Mouse (Mus musculus) adipocyte (in vitro differentiated cells): ENCODE results near the gene Ntn1.

Experiments used
- DNase-seq: peaks from one replicate; pipeline ENCODE4 v3.0.0-alpha.2; 2016; ENCODE audit warnings: low spot score

Gene Ntn1

DNA sequence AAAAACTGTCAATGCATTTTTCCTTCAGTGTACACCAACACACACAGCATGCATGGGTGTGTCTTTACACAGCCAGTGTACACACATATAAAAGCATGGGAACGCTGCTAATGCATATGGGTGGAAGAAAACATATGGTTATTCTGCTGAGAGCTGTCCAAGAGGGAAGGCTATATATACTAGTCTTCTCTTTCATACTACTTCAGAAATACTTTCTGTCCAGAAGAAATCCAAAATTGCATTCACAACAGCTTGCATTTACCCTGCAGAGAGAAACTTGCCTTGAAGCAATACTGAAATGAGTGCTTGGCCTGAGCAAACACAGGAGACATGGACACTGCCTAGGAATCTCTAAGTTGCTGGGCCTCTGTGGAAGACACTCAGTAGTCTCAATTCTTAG, 18.8 kb downstream of the Ntn1 start:
- no peak for DNase-seq

DNA sequence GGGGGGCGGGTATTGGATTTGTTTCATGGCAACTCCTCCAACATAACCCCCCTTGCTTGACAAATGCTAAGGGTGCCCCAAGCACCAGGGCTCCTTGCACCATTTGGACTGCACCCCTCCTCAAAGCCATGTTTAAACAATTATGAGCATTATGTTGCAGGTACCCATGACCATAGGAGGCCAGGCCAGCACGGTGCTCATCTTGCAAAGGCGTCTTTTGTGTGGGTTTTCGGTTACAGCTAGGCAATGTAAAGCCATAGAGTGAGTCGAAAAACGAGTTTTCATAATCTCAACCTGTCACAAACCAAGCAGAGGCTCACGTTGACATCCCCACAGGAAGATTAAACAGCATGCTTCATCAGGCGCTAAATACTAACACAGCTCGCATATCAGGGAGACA, 19.3 kb downstream of the Ntn1 start:
- DNase-seq: no peak

DNA sequence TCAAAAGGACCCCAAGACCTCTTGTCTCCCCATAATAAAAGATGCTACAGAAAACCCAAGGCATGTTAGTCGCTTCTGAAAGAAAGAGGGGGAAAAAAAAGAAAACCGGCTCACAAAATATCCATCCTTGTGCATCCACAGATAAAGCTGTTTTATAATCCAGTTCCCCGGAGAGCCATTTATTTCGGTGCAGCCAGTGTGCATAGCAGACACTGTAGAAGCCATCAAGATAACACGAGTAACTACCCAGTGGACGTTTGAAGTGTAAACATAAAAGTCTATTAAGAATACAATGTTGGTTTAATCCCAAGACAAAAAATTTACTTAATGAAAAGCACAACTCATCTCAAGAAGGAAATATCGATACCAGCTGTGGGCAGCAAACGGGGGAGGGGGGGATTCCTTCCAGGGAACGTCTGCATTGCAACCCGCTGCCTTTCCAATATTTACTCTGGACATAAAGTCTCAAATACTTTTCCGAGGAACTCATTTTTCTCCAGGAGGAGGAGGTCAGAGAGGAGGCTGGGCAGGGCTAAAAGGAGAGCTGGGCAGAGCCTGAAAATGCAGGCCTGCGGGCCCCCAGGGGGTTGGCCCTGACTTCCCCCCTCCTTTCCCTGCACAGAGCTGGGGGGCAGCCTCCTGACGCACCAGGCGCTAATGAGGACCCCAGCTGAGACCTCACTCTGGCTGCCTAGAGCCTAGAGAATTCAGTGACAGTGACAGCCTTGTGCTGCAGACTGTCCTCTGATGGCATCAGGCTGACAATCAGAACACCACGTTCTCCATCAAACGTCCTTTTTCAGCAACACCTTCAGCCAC, 21.5 kb downstream of the Ntn1 start:
- no peak for DNase-seq

DNA sequence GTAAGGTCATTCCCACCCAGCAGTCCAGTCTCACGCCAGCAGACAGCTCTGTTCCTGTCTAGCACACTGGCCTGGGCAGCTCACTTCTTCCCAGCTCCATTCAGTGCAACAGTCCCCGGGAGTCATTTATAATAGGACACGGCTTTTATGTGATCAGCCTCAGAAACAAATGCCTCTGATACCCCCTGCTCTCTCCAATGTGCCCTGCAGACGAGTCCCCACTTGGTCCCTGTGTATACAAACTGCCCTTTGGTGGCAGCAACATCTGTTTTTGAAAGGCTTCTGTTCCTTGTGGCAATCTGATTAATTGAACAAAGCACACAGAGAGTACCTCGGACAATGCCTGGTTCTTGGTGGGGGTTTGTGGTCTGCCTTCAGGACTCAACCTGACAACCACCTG, 22.2 kb downstream of the Ntn1 start:
- DNase-seq: no peak

DNA sequence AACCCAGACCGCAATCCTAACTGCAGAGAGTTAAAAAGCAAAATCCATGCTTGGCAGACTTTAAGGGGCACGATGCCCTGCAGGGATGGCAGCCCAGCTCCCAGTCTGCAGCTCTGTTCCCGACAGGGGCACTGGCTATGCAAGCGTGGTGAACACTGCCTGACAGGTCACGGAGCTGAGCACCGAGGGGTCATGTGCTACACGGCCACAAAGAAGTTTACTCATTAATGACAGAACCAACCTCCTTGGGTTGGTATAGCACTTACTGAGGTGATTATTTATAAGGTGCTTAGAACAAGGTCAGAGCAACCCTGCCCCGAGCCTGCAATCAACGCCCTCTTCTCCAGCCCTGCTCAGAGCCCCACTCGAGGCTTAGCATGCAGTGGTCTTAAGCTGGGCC, 27.5 kb downstream of the Ntn1 start:
- no peak for DNase-seq

DNA sequence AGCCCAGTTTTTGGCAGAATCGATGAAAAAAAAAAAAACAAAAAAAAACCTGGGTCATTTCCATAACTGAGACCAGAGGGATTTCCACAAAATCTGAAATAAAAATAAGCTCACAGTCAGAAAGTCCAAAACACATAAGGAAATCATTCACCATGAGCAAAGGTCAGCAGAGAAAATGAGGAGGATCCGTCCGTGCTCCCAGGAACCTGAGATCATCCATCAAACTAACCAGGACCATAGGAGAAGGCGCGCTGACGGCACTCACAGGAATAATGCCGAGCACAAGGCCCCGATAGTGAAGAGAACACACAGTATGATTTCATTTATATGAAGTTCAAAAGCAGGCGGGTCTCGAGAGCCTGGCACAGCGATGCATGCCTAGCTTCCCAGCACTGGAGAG, 29.0 kb downstream of the Ntn1 start:
- no peak for DNase-seq

DNA sequence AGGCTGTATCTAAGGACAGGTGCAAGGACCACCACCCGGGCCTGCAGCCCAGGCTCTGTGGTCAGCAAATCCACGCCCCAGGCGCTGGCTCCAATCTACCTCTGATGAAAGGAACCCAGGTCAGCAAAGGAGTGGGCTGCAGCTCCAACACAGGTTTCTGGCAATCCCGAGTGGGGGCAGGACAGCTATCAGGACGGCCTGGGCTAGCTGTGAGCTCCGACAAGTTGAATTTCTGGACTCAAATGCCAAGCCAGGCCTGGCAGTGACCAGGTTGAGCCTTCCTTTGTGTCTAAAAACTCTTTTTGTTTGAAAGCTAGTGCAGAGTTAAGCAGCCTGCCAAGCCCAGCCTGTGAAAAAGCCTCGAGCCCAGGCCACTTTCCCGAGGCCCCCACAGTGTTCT, 43.7 kb downstream of the Ntn1 start:
- no peak for DNase-seq

DNA sequence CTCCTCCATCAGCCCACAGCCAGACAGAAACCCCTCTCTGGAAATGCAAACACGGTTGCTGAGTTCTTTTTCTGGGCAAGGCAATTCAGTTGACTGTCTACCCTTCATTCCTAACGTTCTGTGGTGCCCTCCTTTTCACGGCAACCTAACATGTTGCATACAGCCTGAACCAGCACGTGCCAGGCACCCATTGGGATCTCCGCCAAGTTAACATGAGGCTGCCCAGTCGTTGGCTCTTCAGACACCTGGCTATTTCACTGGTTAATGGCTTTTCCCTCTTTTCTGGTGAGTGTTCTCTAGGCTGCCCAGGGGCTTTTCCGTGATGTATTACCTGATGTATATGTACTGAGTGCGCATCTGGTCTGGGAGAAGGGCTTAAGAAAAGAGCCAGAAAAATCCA, 45.1 kb downstream of the Ntn1 start:
- no peak for DNase-seq

DNA sequence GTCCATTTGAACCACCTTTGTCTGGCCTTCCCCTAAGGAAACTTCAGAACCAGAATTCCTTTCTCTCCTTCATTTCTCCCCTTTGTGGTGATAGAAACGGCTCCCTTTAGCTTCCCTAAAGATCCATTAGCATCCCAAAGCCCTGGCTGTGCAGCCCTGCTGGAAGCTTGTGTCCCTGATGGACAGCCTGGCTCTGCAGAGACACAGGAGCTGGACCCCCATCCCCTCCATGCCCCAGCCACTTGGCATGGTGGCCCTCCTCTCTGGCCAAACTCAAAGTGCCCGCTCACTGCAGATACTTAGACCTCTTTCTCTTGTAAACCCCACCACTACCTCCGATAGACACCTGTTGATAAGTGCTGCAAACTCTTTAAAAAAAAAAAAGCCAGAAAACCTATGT, 45.8 kb downstream of the Ntn1 start:
- no peak for DNase-seq

DNA sequence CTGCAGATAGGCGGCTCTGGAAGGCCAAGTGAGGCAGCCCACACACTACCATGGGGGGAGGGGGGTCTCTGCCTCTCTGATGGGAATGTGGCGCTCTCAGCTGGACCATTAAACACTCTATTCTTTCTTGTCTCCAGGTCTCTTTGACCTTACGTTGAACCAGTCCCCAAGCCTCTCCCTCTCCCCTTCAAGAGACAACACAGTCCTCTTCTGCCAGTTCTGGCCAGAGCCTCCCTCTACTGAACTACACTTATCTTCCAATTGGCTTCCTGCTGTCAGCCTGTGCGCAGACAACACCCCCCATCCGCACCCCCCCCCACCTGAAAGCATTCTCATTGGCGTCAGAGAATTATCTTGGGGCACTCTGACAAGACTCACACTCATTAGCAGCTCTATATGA, 48.4 kb downstream of the Ntn1 start:
- no peak for DNase-seq

DNA sequence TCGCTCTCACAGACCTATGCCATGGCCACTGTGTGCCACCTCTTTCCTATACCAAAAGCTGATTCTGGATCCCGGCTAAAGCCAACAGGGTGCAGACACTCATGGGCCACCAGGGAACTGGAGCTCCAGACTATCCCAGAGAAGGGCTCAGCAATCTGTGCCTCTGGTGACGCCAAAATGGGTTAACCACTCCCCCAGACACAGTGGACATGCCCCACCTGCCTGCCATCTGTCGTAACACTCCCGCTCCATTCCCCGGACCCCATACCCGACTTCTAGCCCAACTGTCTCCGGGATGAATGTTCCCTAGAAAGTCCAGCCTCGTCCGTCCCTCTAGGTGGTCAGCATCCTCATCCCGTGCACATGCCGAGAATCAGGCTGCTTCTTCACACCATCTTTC, 51.8 kb downstream of the Ntn1 start:
- DNase-seq: no peak

DNA sequence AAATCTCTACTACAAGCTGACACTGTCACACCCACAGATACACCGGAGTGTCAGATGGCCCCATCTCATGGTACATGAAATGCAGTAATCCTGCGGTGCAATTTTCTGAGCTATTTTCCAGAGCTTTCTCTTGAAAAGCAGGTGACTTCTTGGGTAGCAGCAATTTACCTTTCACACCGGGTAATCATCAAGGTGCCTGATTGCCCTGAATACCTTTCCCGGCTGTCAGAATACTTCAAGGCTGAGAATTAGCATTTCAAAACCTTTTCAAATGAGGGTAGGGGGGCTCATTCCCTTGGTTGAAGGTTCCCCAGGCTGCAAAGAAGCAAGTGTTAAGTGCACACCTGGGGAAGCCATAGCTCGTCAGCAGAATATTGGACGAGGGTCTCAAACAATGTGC, 52.5 kb downstream of the Ntn1 start:
- DNase-seq: no peak

DNA sequence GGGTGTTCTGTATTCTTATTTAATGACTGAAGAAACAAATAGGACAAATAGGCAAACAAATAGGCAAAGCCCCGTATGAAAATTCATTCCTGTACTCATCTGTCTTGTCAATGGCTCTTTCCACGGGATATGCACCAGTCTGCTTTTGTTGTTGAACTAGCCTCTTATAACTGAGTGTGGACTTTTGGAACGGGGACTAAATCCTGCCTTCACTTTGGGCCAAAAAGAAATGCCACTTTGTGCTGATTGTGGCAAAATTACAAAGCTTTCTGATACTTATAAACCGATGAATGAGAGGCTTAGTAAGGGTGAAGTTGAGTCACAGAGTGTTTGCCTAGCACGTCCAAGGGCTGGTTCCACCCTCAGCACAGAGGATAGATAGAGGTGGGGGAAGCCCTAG, 53.1 kb downstream of the Ntn1 start:
- DNase-seq: no peak

DNA sequence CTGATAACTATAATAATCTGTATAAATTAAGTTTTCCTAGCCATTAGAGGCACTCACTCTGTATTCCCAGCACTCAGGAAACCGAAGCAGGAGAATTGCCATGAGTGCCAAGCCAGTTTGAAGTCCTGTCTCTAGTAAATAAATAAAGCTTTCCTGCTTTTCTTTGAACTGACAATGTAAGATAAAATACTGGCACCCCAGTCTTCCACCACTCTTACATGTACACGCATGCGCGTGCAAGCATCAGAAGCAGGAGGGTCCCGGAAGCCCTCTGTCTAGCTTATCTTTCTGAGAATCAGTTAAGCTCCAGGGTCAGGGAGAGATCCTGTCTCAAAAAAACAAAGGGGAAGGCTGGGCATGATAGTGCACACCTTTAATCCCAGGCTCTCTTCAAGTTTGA, 54.5 kb downstream of the Ntn1 start:
- DNase-seq: no peak

DNA sequence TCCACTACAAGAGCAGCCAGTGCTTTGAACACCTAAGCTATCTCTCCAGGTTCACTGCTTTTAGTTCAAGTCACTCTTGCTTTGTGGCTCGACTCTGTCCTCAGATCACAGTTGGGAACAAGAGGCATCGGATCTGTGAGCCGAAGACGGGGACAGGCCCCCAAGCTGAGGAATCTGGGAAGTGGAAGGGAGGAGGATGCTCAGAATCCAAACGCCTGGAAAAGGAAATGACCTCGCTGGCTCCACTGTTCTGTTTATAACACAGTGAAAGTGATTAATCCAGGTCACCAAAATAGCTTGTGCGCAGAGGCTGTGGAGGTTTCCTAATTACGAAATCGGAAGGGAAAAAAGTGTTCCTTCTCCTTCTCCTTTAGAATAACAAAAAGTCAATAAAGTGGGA, 56.4 kb downstream of the Ntn1 start:
- DNase-seq: no peak

DNA sequence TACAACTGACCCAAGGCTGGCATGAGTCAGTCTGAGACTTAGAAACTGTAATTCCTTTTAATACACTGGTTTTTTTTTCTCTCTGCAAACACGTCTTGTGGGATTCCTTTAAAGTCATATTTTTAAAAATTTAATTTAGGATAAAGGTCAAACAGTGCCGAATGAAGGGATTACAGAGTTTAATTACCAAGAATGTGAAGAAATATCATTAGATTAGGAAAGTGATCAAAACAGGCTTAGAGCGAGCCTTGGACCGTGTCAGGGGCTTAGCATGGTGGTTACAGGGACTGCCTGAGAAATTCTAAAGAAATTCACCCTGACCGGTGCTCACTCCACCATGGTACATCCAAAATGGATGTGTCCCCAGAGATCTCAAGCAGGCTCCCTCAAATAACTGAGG, 57.9 kb downstream of the Ntn1 start:
- DNase-seq: no peak

DNA sequence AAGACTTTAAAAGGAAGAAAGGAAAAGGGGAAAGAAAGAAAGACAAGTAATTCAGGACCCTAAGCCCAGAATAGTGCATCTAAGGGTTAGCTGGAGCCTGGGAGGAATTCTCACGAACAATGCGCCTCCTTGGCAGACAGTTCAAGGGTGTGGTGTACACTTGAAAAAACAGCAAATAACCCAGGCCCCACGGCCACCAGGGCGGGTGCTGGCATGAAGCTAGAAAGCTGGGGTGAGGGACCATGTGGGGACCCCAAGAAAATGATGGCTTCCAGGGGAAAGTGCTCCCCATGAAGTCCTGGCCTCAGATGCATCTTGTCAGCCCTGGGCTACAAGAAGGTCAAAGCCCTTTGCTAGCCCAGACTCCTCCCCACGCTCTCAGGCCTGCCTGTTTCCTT, 58.6 kb downstream of the Ntn1 start:
- no peak for DNase-seq

DNA sequence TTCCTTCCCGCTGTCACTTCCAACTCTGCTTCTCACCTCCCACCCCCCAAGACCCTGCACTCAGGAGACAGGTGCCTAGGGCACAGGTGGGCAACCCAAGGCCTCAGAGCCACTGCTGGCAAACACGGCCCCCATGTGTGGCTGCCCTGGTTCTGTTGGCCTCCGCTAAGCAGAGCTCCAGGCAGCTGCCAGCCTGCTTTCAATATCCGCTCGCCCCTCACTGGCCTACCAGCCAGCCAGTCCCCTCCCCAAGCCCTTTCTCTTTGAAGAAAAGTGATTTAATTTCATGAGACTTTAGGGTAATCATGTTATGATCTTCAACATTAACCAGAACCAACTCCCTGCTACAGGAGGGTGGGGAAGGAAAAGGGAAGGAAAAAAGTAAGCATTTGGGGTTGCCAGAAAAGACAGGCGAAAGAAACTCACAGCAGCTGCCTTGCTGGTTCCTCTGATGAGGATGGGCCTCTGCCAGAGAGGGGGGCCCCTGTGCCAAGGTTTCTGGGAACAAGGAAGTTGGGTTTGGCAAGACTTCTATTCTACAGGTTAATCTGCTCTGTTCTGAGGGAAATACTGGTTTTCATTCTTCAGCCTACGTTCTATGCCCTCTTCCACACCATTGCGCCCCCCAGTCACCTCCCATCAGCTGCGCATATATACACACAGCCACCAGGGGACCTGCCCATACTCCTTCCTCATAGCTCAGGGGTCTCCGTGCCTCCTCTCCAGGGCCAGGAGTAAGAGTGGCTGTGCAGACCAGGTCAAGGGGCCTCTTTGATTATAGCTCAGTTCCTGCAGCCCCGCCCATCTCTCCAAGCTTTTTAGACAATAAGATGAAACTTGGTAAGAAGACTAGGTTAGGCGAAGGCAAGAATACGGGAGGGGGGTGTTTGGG, 59.3 kb downstream of the Ntn1 start:
- DNase-seq: peak; percentile 5

DNA sequence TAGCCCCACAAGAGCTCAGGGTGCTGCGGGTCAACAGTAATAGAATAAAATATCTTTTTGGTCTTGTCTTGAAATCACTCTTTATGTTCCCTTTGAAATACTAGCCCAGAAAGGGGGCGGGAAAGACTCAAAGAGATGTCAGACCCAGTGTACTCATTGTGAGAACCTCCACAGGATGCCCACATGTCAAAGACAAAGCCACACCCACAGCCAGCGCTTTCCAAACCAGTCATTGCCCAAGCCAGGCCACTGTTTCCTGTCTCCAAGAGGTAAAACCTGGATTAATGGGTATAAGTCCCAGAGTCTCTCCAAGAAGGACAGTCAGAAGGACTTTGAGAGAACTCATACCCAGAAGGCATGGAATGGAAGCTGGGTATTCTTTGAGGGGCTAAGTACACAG, 60.3 kb downstream of the Ntn1 start:
- no peak for DNase-seq

DNA sequence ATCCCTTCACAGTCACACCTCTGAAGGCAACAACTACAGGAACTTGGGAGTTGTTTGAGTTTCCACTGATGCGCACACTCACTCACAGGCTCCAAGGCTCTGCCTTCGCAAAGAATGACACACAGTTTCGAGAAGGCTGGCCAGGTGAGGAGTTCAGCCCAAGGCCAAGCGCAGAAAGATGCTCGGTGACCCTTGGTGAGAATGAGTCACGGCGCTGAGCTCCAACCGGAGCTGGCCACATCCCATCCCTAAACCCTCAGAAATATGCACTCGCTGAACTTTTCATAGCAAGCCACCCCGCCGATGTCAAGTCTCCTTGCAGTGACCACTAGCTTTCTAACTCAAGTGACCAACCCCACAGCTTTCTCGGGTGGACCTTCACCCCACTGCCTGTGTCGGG, 60.8 kb downstream of the Ntn1 start:
- DNase-seq: no peak

DNA sequence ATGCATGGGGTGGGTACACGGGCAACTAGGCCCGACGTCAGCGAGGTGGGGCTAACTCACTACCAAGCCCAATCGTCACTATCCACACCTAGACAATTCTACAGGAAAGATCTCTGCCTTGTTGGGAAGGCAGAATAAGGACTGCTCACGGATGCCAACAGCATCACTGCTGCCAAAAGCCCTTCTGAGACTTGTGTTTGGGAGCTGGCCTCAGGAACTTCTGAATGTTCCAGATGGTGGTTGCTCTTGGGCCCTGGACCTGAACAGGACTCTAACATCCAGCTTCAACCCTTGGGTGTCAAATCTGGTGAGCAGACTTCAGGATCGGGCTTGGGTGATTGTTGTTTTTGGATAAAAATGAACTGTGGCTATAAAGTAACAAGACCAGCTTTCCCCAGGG, 61.3 kb downstream of the Ntn1 start:
- peak; percentile 7 for DNase-seq

DNA sequence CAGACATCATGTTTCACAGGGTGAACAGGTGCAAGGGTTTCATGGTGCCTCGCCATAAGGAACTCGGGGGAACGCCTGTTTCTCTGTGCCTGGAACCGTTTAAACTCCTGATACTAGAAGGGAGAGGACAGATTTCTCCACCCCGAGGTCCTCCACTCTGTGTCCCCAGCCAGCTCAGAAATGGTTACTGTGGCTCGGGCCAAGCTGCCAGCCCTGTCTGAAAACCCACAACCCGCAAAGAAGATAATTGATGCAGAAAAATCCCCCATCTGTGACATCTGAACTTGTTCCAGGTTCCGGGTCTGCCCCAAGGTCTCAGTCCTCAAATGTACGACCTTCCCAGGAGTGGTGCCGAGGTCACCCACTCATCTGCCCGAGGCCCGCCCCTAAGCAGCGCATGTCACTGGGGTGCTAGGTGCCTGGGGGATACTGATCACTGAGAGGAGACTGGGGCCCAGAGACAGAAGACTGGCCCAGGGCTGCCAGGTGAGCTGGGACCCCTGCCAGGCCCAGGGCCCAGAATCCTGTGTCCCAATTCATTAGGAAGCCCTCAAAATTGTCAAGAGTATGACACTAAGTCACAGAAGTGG, 68.9 kb downstream of the Ntn1 start:
- no peak for DNase-seq

DNA sequence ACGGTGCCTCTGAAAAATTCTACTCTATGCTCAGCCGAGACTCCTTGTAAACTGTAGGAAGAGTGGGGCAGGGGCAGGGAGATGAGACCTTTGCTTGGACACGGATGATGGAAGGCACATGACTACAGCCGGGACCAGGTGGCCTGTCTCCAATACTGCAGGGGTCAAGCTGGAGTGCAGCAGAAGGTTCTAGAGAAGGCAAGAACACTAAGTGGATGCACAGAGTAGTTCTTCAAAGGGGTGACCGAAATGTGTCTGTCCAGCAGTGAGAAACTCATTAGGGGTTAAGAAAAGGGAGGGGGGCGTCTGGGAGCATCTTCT, 69.5 kb downstream of the Ntn1 start:
- DNase-seq: no peak
